Mouse (Mus musculus): ENCODE data around the gene Bad.

GRCm38 (mm10) chr19:6924461-6925306 lies 17.0 kb upstream of the Bad start:
- TF ChIP-seq POLR2A (IDR thresholded peaks at IDR 0.05; ENCODE audit: borderline replicate concordance, extremely low read depth, low read depth, low read length) (no peak), CTCF (IDR thresholded peaks at IDR 0.05; ENCODE audit: insufficient read depth, low read length) (peak; percentile 83)
